Mouse (Mus musculus) MEL (cell line): ENCODE measurements around the gene Spem1. TPM values are rescaled to one million over a fixed set of nuclear protein-coding genes. Genes with fewer than 3 reads are reported as not detected.

Experiments
- DNase-seq: peaks from one replicate; pipeline ENCODE4 v3.0.0; 2011; ENCODE audit warnings: low read depth, low spot score
- H3K27ac ChIP-seq: 2 replicates; pipeline ENCODE4 v1.5.1; 2012; ENCODE audit warnings: low read depth, mild to moderate bottlenecking, control low read depth, low read length, moderate library complexity; ENCODE audit not compliant: control insufficient read depth
- H3K27me3 ChIP-seq, 2 experiments: fragments of 150-350 bp in 1 of 2; sonication (generic) in 1 of 2; 2 replicates each; pipeline ENCODE4 v1.6.1; 2012; ENCODE audit warnings: low read length in 2 of 2, mild to moderate bottlenecking in 2 of 2, improper control_type of control experiment in 1 of 2, moderate library complexity in 1 of 2; ENCODE audit not compliant: insufficient read depth in 2 of 2, control insufficient read depth in 1 of 2
- H3K36me3 ChIP-seq, 2 experiments: 2 replicates each; pipeline ENCODE4 v1.6.1; 2012 to 2014; ENCODE audit warnings: low read length in 2 of 2, improper control_type of control experiment in 1 of 2, inconsistent platforms in 1 of 2, mild to moderate bottlenecking in 1 of 2; ENCODE audit not compliant: insufficient read depth in 2 of 2, control insufficient read depth in 1 of 2
- H3K4me1 ChIP-seq, 2 experiments: fragments of 150-350 bp in 1 of 2; sonication (generic) in 1 of 2; 2 replicates each; pipeline ENCODE4 v1.6.1; 2012; ENCODE audit warnings: low read length in 2 of 2, improper control_type of control experiment in 1 of 2, mild to moderate bottlenecking in 1 of 2; ENCODE audit not compliant: insufficient read depth in 2 of 2, control insufficient read depth in 1 of 2
- H3K4me3 ChIP-seq, 2 experiments: fragments of 150-350 bp in 1 of 2; sonication (generic) in 1 of 2; 2 replicates each; pipeline ENCODE4 v1.5.1; 2012; ENCODE audit warnings: low read depth in 2 of 2, low read length in 2 of 2, mild to moderate bottlenecking in 2 of 2, moderate library complexity in 2 of 2, control low read depth in 1 of 2, improper control_type of control experiment in 1 of 2; ENCODE audit not compliant: control insufficient read depth in 1 of 2, insufficient read depth in 1 of 2
- H3K79me2 ChIP-seq: 2 replicates; pipeline ENCODE4 v1.6.1; 2012; ENCODE audit warnings: mild to moderate bottlenecking, low read length, moderate library complexity; ENCODE audit not compliant: control insufficient read depth, poor library complexity, insufficient read depth
- H3K9ac ChIP-seq: 2 replicates; pipeline ENCODE4 v1.6.1; 2012; ENCODE audit warnings: low read depth, mild to moderate bottlenecking, control low read depth, low read length, moderate library complexity; ENCODE audit not compliant: control insufficient read depth, poor library complexity, severe bottlenecking
- H3K9me3 ChIP-seq: fragments of 150-350 bp; sonication (generic); replicated peaks from 2 replicates; pipeline ENCODE4 v1.6.1; 2012; ENCODE audit warnings: mild to moderate bottlenecking, low read length, improper control_type of control experiment, moderate library complexity; ENCODE audit not compliant: insufficient read depth
- BHLHE40 ChIP-seq: IDR thresholded peaks from 2 replicates; pipeline ENCODE4 v1.6.1; 2012; ENCODE audit warnings: low read depth, mild to moderate bottlenecking, inconsistent platforms, low read length, improper control_type of control experiment, borderline replicate concordance
- CHD1 ChIP-seq: IDR thresholded peaks from 2 replicates; pipeline ENCODE4 v1.6.1; 2012; ENCODE audit warnings: low read depth, mild to moderate bottlenecking, inconsistent platforms, low read length, improper control_type of control experiment
- CHD2 ChIP-seq: IDR thresholded peaks from 2 replicates; pipeline ENCODE4 v1.6.1; 2011; ENCODE audit warnings: low read length, improper control_type of control experiment
- ELF1 ChIP-seq: IDR thresholded peaks from 2 replicates; pipeline ENCODE4 v1.6.1; 2014; ENCODE audit warnings: low read depth, mild to moderate bottlenecking, inconsistent platforms, low read length, improper control_type of control experiment, moderate library complexity
- EP300 ChIP-seq, 2 experiments: IDR thresholded peaks; 2 replicates each; pipeline ENCODE4 v1.6.1; 2011; ENCODE audit warnings: improper control_type of control experiment in 2 of 2, low read length in 2 of 2, low read depth in 1 of 2, mild to moderate bottlenecking in 1 of 2
- GABPA ChIP-seq: IDR thresholded peaks from 2 replicates; pipeline ENCODE4 v1.6.1; 2012; ENCODE audit warnings: low read depth, mild to moderate bottlenecking, inconsistent platforms, low read length, improper control_type of control experiment, moderate library complexity
- GATA1 ChIP-seq: IDR thresholded peaks from 2 replicates; pipeline ENCODE4 v1.6.1; 2011; ENCODE audit warnings: low read depth, low read length, improper control_type of control experiment
- HCFC1 ChIP-seq: IDR thresholded peaks from 2 replicates; pipeline ENCODE4 v1.6.1; 2012; ENCODE audit warnings: low read depth, mild to moderate bottlenecking, inconsistent platforms, low read length, improper control_type of control experiment, moderate library complexity
- MAFK ChIP-seq: IDR thresholded peaks from 2 replicates; pipeline ENCODE4 v1.6.1; 2011; ENCODE audit warnings: low read depth, mild to moderate bottlenecking, low read length, improper control_type of control experiment, borderline replicate concordance
- MAX ChIP-seq: IDR thresholded peaks from 2 replicates; pipeline ENCODE4 v1.6.1; 2011; ENCODE audit warnings: low read length, improper control_type of control experiment
- MEF2A ChIP-seq: IDR thresholded peaks from 2 replicates; pipeline ENCODE4 v1.6.1; 2014; ENCODE audit warnings: low read depth, mild to moderate bottlenecking, inconsistent platforms, low read length, improper control_type of control experiment; ENCODE audit not compliant: poor library complexity, insufficient replicate concordance, severe bottlenecking; ENCODE audit errors: extremely low read depth
- MYB ChIP-seq: IDR thresholded peaks from 2 replicates; pipeline ENCODE4 v1.6.1; 2011; ENCODE audit warnings: mild to moderate bottlenecking, low read depth, low read length, improper control_type of control experiment
- MYC ChIP-seq: IDR thresholded peaks from 2 replicates; pipeline ENCODE4 v1.6.1; 2011; ENCODE audit warnings: low read depth, mild to moderate bottlenecking, low read length, improper control_type of control experiment, moderate library complexity
- NELFE ChIP-seq: IDR thresholded peaks from 2 replicates; pipeline ENCODE4 v1.6.1; 2011; ENCODE audit warnings: low read depth, low read length, improper control_type of control experiment
- NRF1 ChIP-seq: IDR thresholded peaks from 2 replicates; pipeline ENCODE4 v1.6.1; 2014; ENCODE audit warnings: low read depth, mild to moderate bottlenecking, inconsistent platforms, low read length, improper control_type of control experiment, moderate library complexity; ENCODE audit not compliant: poor library complexity, insufficient read depth, severe bottlenecking
- POLR2A ChIP-seq, 2 experiments: IDR thresholded peaks; 2 replicates each; pipeline ENCODE4 v1.6.1; 2011 to 2012; ENCODE audit warnings: low read length in 2 of 2, mild to moderate bottlenecking in 2 of 2, control low read depth in 1 of 2, improper control_type of control experiment in 1 of 2, low read depth in 1 of 2, moderate library complexity in 1 of 2; ENCODE audit not compliant: control insufficient read depth in 1 of 2, insufficient read depth in 1 of 2, poor library complexity in 1 of 2
- POLR2AphosphoS2 ChIP-seq: IDR thresholded peaks from 2 replicates; pipeline ENCODE4 v1.6.1; 2011; ENCODE audit warnings: low read length, improper control_type of control experiment
- SMC3 ChIP-seq: IDR thresholded peaks from 2 replicates; pipeline ENCODE4 v1.6.1; 2011; ENCODE audit warnings: low read depth, low read length, improper control_type of control experiment
- TBP ChIP-seq: IDR thresholded peaks from 2 replicates; pipeline ENCODE4 v1.8.0; 2011; ENCODE audit warnings: low read depth, low read length, improper control_type of control experiment
- TCF12 ChIP-seq: IDR thresholded peaks from 2 replicates; pipeline ENCODE4 v1.6.1; 2014; ENCODE audit warnings: low read depth, mild to moderate bottlenecking, inconsistent platforms, low read length, improper control_type of control experiment, moderate library complexity
- UBTF ChIP-seq: IDR thresholded peaks from 2 replicates; pipeline ENCODE4 v1.6.1; 2012; ENCODE audit warnings: low read depth, mild to moderate bottlenecking, inconsistent platforms, low read length, improper control_type of control experiment, moderate library complexity, borderline replicate concordance; ENCODE audit not compliant: insufficient read depth
- USF1 ChIP-seq: IDR thresholded peaks from 2 replicates; pipeline ENCODE4 v1.6.1; 2014; ENCODE audit warnings: low read depth, mild to moderate bottlenecking, inconsistent platforms, low read length, improper control_type of control experiment, moderate library complexity
- ZC3H11A ChIP-seq: IDR thresholded peaks from 2 replicates; pipeline ENCODE4 v1.6.1; 2012; ENCODE audit warnings: low read depth, mild to moderate bottlenecking, inconsistent platforms, low read length, improper control_type of control experiment
- ZKSCAN1 ChIP-seq: IDR thresholded peaks from 2 replicates; pipeline ENCODE4 v1.6.1; 2012; ENCODE audit warnings: low read depth, mild to moderate bottlenecking, inconsistent platforms, low read length, improper control_type of control experiment, moderate library complexity
- polyA plus RNA-seq, 2 experiments: library from polyadenylated mRNA; stranded (reverse) in 1 of 2; unstranded in 1 of 2; fragments of >175 nt in 1 of 2; fragments of >200 nt in 1 of 2; gene quantifications; 2 replicates each; pipeline versions ENCODE4 v1.2.1 to v1.2.4; 2012; ENCODE audit warnings: low replicate concordance in 2 of 2, low read depth in 1 of 2; ENCODE audit not compliant: insufficient read length in 2 of 2, insufficient read depth in 1 of 2, missing spikeins in 1 of 2
- total RNA-seq: library from RNA; depleted of rRNA; stranded (reverse); fragments of 300-350 nt; gene quantifications from 2 replicates; pipeline ENCODE4 v1.2.3, GENCODE M21; 2012

Gene Spem1
- total and polyA plus RNA-seq, 3 experiments: 0.15 to 0.19 TPM; not detected in 1

GRCm38 (mm10) chr11:69849884-69850283 is 27.9 kb upstream of the Spem1 start:
- peaks cover 11 to 26% of the 10 kb centered on the region in 2 experiments; a peak in 3 of 4 replicates for H3K4me1 ChIP-seq
- no peak for DNase-seq
- peaks cover 3% of the 10 kb centered on the region; the same call in 1 of the 2 replicates for H3K79me2 ChIP-seq
- no peaks in the 10 kb centered on the region for H3K27me3 ChIP-seq
- peaks cover 0 to 10% of the 10 kb centered on the region in 2 experiments; a peak in 2 of 4 replicates for H3K36me3 ChIP-seq
- no peaks in the 10 kb centered on the region for H3K9me3 ChIP-seq
- no peak overlapping the region for H3K9ac ChIP-seq
- no peak overlapping the region for H3K27ac ChIP-seq
- no peak overlapping the region for H3K4me3 ChIP-seq
- TF ChIP-seq MYB: no peak
- no peak for TF ChIP-seq SMC3
- TF ChIP-seq MAFK: no peak
- no peak for TF ChIP-seq EP300 (IDR thresholded peaks at IDR 0.05; ENCODE audit: low read depth in 1 of 2, low read length in 2 of 2)
- TF ChIP-seq UBTF: no peak
- TF ChIP-seq MAX: no peak
- TF ChIP-seq TBP: no peak
- TF ChIP-seq POLR2A (IDR thresholded peaks at IDR 0.05; ENCODE audit: control insufficient read depth in 1 of 2, insufficient read depth in 1 of 2, low read depth in 1 of 2, low read length in 2 of 2, poor library complexity in 1 of 2): no peak
- TF ChIP-seq MEF2A: no peak
- no peak for TF ChIP-seq GABPA
- no peak for TF ChIP-seq CHD2
- no peak for TF ChIP-seq MYC
- no peak for TF ChIP-seq BHLHE40
- TF ChIP-seq NRF1: no peak
- no peak for TF ChIP-seq TCF12
- TF ChIP-seq ZC3H11A: no peak

- H3K4me1 ChIP-seq: peaks cover 8 to 20% of the 10 kb centered on the region in 2 experiments; a peak in 2 of 4 replicates
- H3K27ac ChIP-seq: no peak overlapping the region
Observed at GRCm38 (mm10) chr11:69849128-69849527, 27.1 kb upstream of the Spem1 start.

More at GRCm38 (mm10) chr11:69849128-69849527, 27.1 kb upstream of the Spem1 start:
- TF ChIP-seq MEF2A (no peak), ZKSCAN1 (no peak), ZC3H11A (no peak), HCFC1 (no peak), MYB (no peak), POLR2AphosphoS2 (no peak), NELFE (no peak), CHD1 (no peak), GATA1 (no peak), ELF1 (no peak), USF1 (no peak)
- Histone ChIP-seq H3K79me2 (peaks cover 3% of the 10 kb centered on the region; the same call in 1 of the 2 replicates), H3K4me3 (no peak overlapping the region), H3K36me3 (peaks cover 0 to 6% of the 10 kb centered on the region in 2 experiments; a peak in 2 of 4 replicates), H3K9ac (no peak overlapping the region), H3K27me3 (no peaks in the 10 kb centered on the region), H3K9me3 (no peaks in the 10 kb centered on the region)
- DNase-seq: no peak
